Mouse (Mus musculus): ENCODE data around the gene Mall. TPM values are rescaled to one million over a fixed set of nuclear protein-coding genes. Genes with fewer than 3 reads are reported as not detected.

Mall gene
- polyA plus RNA-seq, 1 experiment from 2014 or later, result 2.2 TPM

DNA sequence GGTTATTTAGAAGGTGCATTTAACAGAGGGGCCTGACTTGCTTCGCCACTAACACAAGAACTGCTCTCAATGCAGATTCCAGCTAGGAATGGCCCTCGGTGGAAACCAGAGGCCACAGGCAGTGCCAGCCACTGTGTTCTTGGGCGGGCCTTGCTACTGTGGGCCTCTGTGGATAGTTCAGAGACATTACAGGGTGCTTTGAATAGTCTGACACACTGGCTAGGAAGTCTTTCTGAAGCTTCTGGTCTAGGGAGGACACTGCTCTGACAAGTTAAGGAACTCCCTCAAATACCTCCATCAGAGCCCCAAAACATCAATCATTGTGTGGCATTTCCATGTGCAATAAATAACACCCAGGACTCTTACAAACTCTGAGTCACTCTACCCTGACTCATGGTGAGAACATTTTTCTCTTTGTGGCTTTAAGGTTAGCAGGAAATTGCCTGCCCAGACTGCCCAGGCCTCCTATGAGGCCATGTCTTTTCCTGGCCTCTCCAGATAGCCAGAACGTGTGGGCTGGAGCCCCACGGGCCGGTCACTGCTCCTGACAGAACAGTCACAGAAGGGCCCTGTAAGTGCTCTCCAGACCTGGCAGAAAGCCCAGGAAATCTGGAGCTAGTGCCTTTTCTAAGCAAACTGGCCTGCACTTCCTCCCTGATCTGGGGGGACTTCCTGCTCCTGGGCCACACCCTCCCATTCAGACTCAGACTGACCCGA is 7.4 kb downstream of the Mall start:
- WGBS, result 50% methylated on average over 7 of the region's 7 CpGs
- Histone ChIP-seq H3K9me3 (ENCODE audit: control insufficient read depth, low read length) (no peaks in the 10 kb centered on the region), H3K36me3 (ENCODE audit: control insufficient read depth, insufficient read depth, low read length) (no peaks in the 10 kb centered on the region), H3K4me2 (ENCODE audit: low read depth) (no peak overlapping the region), H3K4me3 (ENCODE audit: low read depth, low read length) (no peak overlapping the region), H3K4me1 (ENCODE audit: control insufficient read depth, insufficient read depth, low read length) (no peaks in the 10 kb centered on the region), H3K9ac (ENCODE audit: low read length) (no peak overlapping the region), H3K27me3 (ENCODE audit: control insufficient read depth, insufficient read depth, low read length) (no peaks in the 10 kb centered on the region), H3K27ac (ENCODE audit: low read depth, low read length) (no peak overlapping the region)
- DNase-seq (ENCODE audit: low spot score), result peak; percentile 31
- no peak for ATAC-seq (ENCODE audit: insufficient read depth, low FRiP score, low TSS enrichment)

GRCm38 (mm10) chr2:127718839-127719468 is 10.8 kb downstream of the Mall start:
- no peaks in the 10 kb centered on the region for H3K4me1 ChIP-seq (ENCODE audit: control insufficient read depth, insufficient read depth, low read length)
- H3K4me2 ChIP-seq (ENCODE audit: low read depth), result no peak overlapping the region
- no peak overlapping the region for H3K4me3 ChIP-seq (ENCODE audit: low read depth, low read length)
- DNase-seq (ENCODE audit: low spot score) (no peak), ATAC-seq (ENCODE audit: insufficient read depth, low FRiP score, low TSS enrichment) (no peak)
- no peaks in the 10 kb centered on the region for H3K36me3 ChIP-seq (ENCODE audit: control insufficient read depth, insufficient read depth, low read length)
- no peaks in the 10 kb centered on the region for H3K27me3 ChIP-seq (ENCODE audit: control insufficient read depth, insufficient read depth, low read length)
- H3K9ac ChIP-seq (ENCODE audit: low read length), result no peak overlapping the region
- H3K9me3 ChIP-seq (ENCODE audit: control insufficient read depth, low read length), result no peaks in the 10 kb centered on the region
- 81% methylated on average over 8 of the region's 8 CpGs for WGBS
- no peak overlapping the region for H3K27ac ChIP-seq (ENCODE audit: low read depth, low read length)

- Histone ChIP-seq H3K27me3 (ENCODE audit: control insufficient read depth, insufficient read depth, low read length) (no peaks in the 10 kb centered on the region), H3K4me3 (ENCODE audit: low read depth, low read length) (no peak overlapping the region), H3K36me3 (ENCODE audit: control insufficient read depth, insufficient read depth, low read length) (no peaks in the 10 kb centered on the region), H3K9me3 (ENCODE audit: control insufficient read depth, low read length) (no peaks in the 10 kb centered on the region), H3K27ac (ENCODE audit: low read depth, low read length) (no peak overlapping the region), H3K9ac (ENCODE audit: low read length) (no peak overlapping the region), H3K4me1 (ENCODE audit: control insufficient read depth, insufficient read depth, low read length) (no peaks in the 10 kb centered on the region), H3K4me2 (ENCODE audit: low read depth) (no peak overlapping the region)
- WGBS, result 49% methylated on average over 3 of the region's 3 CpGs
- ATAC-seq (ENCODE audit: insufficient read depth, low FRiP score, low TSS enrichment) (no peak), DNase-seq (ENCODE audit: low spot score) (no peak)
Observed at GRCm38 (mm10) chr2:127714726-127715125, 15.0 kb downstream of the Mall start.

GRCm38 (mm10) chr2:127708792-127709191 is 20.9 kb downstream of the Mall start:
- ATAC-seq (ENCODE audit: insufficient read depth, low FRiP score, low TSS enrichment) (no peak), DNase-seq (ENCODE audit: low spot score) (no peak)
- H3K9me3 ChIP-seq (ENCODE audit: control insufficient read depth, low read length), result no peaks in the 10 kb centered on the region
- 77% methylated on average over 3 of the region's 3 CpGs for WGBS
- H3K4me1 ChIP-seq (ENCODE audit: control insufficient read depth, insufficient read depth, low read length), result no peaks in the 10 kb centered on the region
- no peak overlapping the region for H3K4me3 ChIP-seq (ENCODE audit: low read depth, low read length)
- no peaks in the 10 kb centered on the region for H3K27me3 ChIP-seq (ENCODE audit: control insufficient read depth, insufficient read depth, low read length)
- no peak overlapping the region for H3K9ac ChIP-seq (ENCODE audit: low read length)
- H3K4me2 ChIP-seq (ENCODE audit: low read depth), result no peak overlapping the region
- H3K27ac ChIP-seq (ENCODE audit: low read depth, low read length), result no peak overlapping the region
- no peaks in the 10 kb centered on the region for H3K36me3 ChIP-seq (ENCODE audit: control insufficient read depth, insufficient read depth, low read length)

GRCm38 (mm10) chr2:127708060-127708459 is 21.7 kb downstream of the Mall start:
- H3K36me3 ChIP-seq (ENCODE audit: control insufficient read depth, insufficient read depth, low read length), result no peaks in the 10 kb centered on the region
- 34% methylated on average over 3 of the region's 3 CpGs for WGBS
- H3K4me1 ChIP-seq (ENCODE audit: control insufficient read depth, insufficient read depth, low read length), result no peaks in the 10 kb centered on the region
- H3K27me3 ChIP-seq (ENCODE audit: control insufficient read depth, insufficient read depth, low read length), result no peaks in the 10 kb centered on the region
- no peak overlapping the region for H3K27ac ChIP-seq (ENCODE audit: low read depth, low read length)
- DNase-seq (ENCODE audit: low spot score) (no peak), ATAC-seq (ENCODE audit: insufficient read depth, low FRiP score, low TSS enrichment) (no peak)
- H3K9me3 ChIP-seq (ENCODE audit: control insufficient read depth, low read length), result no peaks in the 10 kb centered on the region
- H3K9ac ChIP-seq (ENCODE audit: low read length), result no peak overlapping the region
- no peak overlapping the region for H3K4me3 ChIP-seq (ENCODE audit: low read depth, low read length)
- no peak overlapping the region for H3K4me2 ChIP-seq (ENCODE audit: low read depth)

- DNase-seq (ENCODE audit: low spot score), result no peak
- no peaks in the 10 kb centered on the region for H3K9me3 ChIP-seq (ENCODE audit: control insufficient read depth, low read length)
Observed at GRCm38 (mm10) chr2:127705267-127705666, 24.5 kb downstream of the Mall start.

DNA sequence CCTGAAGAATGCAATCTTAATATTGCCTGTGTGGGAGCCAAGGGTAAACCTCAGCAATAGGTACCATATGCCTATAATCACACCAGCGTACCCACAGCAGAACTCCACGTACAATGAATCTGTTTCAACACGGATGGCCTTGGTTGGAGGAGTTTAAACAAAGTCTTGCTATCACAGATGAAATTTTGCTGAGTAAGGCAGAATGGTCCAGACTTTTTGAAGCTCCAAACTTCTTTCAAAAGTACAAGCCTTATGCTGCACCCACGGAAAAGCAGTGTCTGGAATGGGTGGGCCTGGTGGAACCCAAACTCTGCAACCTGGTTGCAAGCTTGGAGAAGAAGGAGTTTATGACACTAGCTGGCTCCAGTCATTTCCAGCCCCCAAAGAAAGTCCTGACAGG is 40.5 kb downstream of the Mall start:
- Histone ChIP-seq H3K36me3 (ENCODE audit: control insufficient read depth, insufficient read depth, low read length) (no peaks in the 10 kb centered on the region), H3K4me1 (ENCODE audit: control insufficient read depth, insufficient read depth, low read length) (no peaks in the 10 kb centered on the region), H3K4me2 (ENCODE audit: low read depth) (no peak overlapping the region), H3K9ac (ENCODE audit: low read length) (no peak overlapping the region), H3K4me3 (ENCODE audit: low read depth, low read length) (no peak overlapping the region), H3K27me3 (ENCODE audit: control insufficient read depth, insufficient read depth, low read length) (no peaks in the 10 kb centered on the region), H3K9me3 (ENCODE audit: control insufficient read depth, low read length) (no peaks in the 10 kb centered on the region), H3K27ac (ENCODE audit: low read depth, low read length) (no peak overlapping the region)
- WGBS, result 84% methylated on average over 4 of the region's 4 CpGs
- ATAC-seq (ENCODE audit: insufficient read depth, low FRiP score, low TSS enrichment) (no peak), DNase-seq (ENCODE audit: low spot score) (no peak)

More at GRCm38 (mm10) chr2:127705267-127705666, 24.5 kb downstream of the Mall start:
- no peaks in the 10 kb centered on the region for H3K4me1 ChIP-seq (ENCODE audit: control insufficient read depth, insufficient read depth, low read length)
- H3K4me2 ChIP-seq (ENCODE audit: low read depth), result no peak overlapping the region
- no peak overlapping the region for H3K27ac ChIP-seq (ENCODE audit: low read depth, low read length)
- 81% methylated on average over 6 of the region's 6 CpGs for WGBS
- no peaks in the 10 kb centered on the region for H3K36me3 ChIP-seq (ENCODE audit: control insufficient read depth, insufficient read depth, low read length)
- no peak overlapping the region for H3K9ac ChIP-seq (ENCODE audit: low read length)
- no peak overlapping the region for H3K4me3 ChIP-seq (ENCODE audit: low read depth, low read length)
- ATAC-seq (ENCODE audit: insufficient read depth, low FRiP score, low TSS enrichment), result no peak
- no peaks in the 10 kb centered on the region for H3K27me3 ChIP-seq (ENCODE audit: control insufficient read depth, insufficient read depth, low read length)

DNA sequence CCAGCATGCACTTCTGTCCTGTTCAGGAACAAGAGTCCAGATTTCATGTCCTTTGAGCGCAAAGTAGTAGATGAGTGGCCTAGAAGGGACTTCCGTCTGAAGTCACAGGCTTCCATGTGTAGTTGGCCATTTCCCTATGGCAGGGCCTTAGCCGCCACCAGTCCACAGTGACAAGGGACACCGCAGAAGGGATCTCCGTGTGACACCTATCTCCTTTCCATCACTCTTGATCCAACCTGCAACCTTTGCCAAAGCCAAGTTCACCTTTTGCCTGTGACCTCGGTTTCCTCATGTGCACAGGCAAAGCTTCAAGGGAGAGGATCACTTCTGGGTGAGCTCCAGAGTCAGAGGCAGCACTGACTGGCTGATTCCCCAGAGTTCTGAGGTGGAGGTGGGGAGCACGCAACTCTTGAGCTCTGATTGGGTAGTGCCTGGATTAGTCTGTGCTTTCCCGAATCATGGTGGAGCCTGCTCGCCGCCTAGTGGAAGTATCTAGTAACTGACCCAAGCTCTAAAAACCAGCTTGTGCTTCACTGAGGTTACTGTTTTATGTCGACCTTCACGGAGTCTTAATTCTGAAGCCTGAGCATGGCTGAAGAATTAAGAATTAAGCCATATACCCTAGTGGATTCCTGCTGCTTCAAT is 45.9 kb downstream of the Mall start:
- peak; percentile 72; the same call in 1 of the 2 replicates for ATAC-seq (ENCODE audit: insufficient read depth, low FRiP score, low TSS enrichment)
- H3K4me2 ChIP-seq (ENCODE audit: low read depth), result no peak overlapping the region
- H3K9me3 ChIP-seq (ENCODE audit: control insufficient read depth, low read length), result no peaks in the 10 kb centered on the region
- H3K36me3 ChIP-seq (ENCODE audit: control insufficient read depth, insufficient read depth, low read length), result no peaks in the 10 kb centered on the region
- H3K4me1 ChIP-seq (ENCODE audit: control insufficient read depth, insufficient read depth, low read length), result no peaks in the 10 kb centered on the region
- peak; percentile 68 for DNase-seq (ENCODE audit: low spot score)
- H3K27ac ChIP-seq (ENCODE audit: low read depth, low read length), result no peak overlapping the region
- no peak overlapping the region for H3K4me3 ChIP-seq (ENCODE audit: low read depth, low read length)
- H3K9ac ChIP-seq (ENCODE audit: low read length), result no peak overlapping the region
- 40% methylated on average over 12 of the region's 12 CpGs for WGBS
- H3K27me3 ChIP-seq (ENCODE audit: control insufficient read depth, insufficient read depth, low read length), result no peaks in the 10 kb centered on the region
